Mouse (Mus musculus) embryo, embryonic 11 days (tissue): ENCODE data around the gene Fgb.

ENCODE experiments used
- DNase-seq: peaks from one replicate; pipeline ENCODE4 v3.0.0-alpha.2; 2015

The Fgb gene

GRCm38 (mm10) chr3:83025475-83026301 is 24.0 kb downstream of the Fgb start, which contains the start of gene Fga:
Gene Fga, plus strand, starts transcription at chr3:83026076.
- DNase-seq: no peak

GRCm38 (mm10) chr3:83025036-83025435 is 24.6 kb downstream of the Fgb start:
- no peak for DNase-seq

- DNase-seq: no peak
These were observed 28.5 kb downstream of the Fgb start for GRCm38 (mm10) chr3:83021176-83021575.

GRCm38 (mm10) chr3:83020387-83020786 is 29.3 kb downstream of the Fgb start:
- DNase-seq: no peak

GRCm38 (mm10) chr3:83016236-83016635 is 33.4 kb downstream of the Fgb start:
- DNase-seq: no peak

- no peak for DNase-seq
These were observed 35.7 kb downstream of the Fgb start for GRCm38 (mm10) chr3:83013951-83014350.

GRCm38 (mm10) chr3:83012636-83013035 is 37.0 kb downstream of the Fgb start:
- DNase-seq: no peak

- DNase-seq: no peak
These were observed 38.1 kb downstream of the Fgb start for GRCm38 (mm10) chr3:83011565-83011964.

GRCm38 (mm10) chr3:83011136-83011535 is 38.5 kb downstream of the Fgb start:
- no peak for DNase-seq

GRCm38 (mm10) chr3:83010291-83010690 is 39.4 kb downstream of the Fgb start:
- no peak for DNase-seq

GRCm38 (mm10) chr3:83007557-83007956 is 42.1 kb downstream of the Fgb start, which contains the start of gene Fgg:
Gene Fgg, plus strand, starts transcription at chr3:83007724.
- no peak for DNase-seq

- DNase-seq: no peak
These were observed 44.9 kb downstream of the Fgb start for GRCm38 (mm10) chr3:83004801-83005200.

GRCm38 (mm10) chr3:83003068-83003467 is 46.6 kb downstream of the Fgb start:
- DNase-seq: no peak

GRCm38 (mm10) chr3:83002191-83002590 is 47.5 kb downstream of the Fgb start:
- peak; percentile 48 for DNase-seq

- no peak for DNase-seq
These were observed 49.7 kb downstream of the Fgb start for GRCm38 (mm10) chr3:82999995-83000394.

- peak; percentile 88 for DNase-seq
These were observed 50.7 kb downstream of the Fgb start for GRCm38 (mm10) chr3:82998772-82999463.

- DNase-seq: no peak
These were observed 53.0 kb downstream of the Fgb start for GRCm38 (mm10) chr3:82996656-82997055.

- peak; percentile 87 for DNase-seq
These were observed 54.3 kb downstream of the Fgb start for GRCm38 (mm10) chr3:82995368-82995767.

- no peak for DNase-seq
These were observed 56.7 kb downstream of the Fgb start for GRCm38 (mm10) chr3:82992956-82993355.

GRCm38 (mm10) chr3:82991963-82992362 is 57.7 kb downstream of the Fgb start:
- DNase-seq: no peak
